Mouse (Mus musculus): Measurements from ENCODE around the gene Thumpd1.

DNA sequence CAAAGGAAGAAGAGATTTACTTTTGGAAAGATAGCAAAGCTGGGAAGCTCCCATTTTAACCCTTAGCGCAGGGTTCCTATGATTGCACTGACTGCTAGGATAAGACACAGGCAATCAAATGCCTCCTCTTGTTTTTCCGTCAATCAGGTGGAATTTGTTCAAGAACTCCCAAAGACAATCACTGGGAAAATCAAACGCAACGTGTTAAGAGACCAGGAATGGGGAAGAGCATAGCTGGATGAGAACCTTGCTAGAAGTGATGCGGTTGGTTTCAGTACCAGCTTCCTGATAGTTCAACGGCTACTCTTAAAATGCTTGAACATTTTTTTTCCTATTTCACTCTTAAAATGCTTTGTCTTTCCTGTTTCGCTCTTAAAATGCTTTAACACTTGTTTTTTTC is 6.5 kb downstream of the Thumpd1 start:
- no peak for TF ChIP-seq CTCF (IDR thresholded peaks at IDR 0.05; ENCODE audit: borderline replicate concordance, control insufficient read depth, extremely low read depth, insufficient read depth, low read length, poor library complexity)
- no peak for TF ChIP-seq POLR2A (IDR thresholded peaks at IDR 0.05; ENCODE audit: control insufficient read depth, extremely low read depth, insufficient read depth, low read length, poor library complexity)
